Mouse (Mus musculus): ENCODE data around the gene Galnt6. TPM values are rescaled to one million over a fixed set of nuclear protein-coding genes. Genes with fewer than 3 reads are reported as not detected.

The Galnt6 gene
- polyA plus RNA-seq, 1 experiment from 2014 or later = 0.15 TPM

GRCm38 (mm10) chr15:100679005-100679404 is 50.2 kb downstream of the Galnt6 start:
- Histone ChIP-seq H3K4me3 (ENCODE audit: low read depth, low read length) (no peak overlapping the region), H3K36me3 (ENCODE audit: control insufficient read depth, insufficient read depth, low read length) (no peaks in the 10 kb centered on the region), H3K9ac (ENCODE audit: low read depth, low read length) (no peak overlapping the region), H3K4me1 (replicated peaks; ENCODE audit: control insufficient read depth, insufficient read depth, low read length) (no peaks in the 10 kb centered on the region; the same call in 1 of the 2 replicates), H3K4me2 (replicated peaks; ENCODE audit: low read depth, low read length) (no peak overlapping the region), H3K27me3 (ENCODE audit: control insufficient read depth, insufficient read depth, low read length) (no peaks in the 10 kb centered on the region), H3K9me3 (ENCODE audit: control insufficient read depth, low read length) (no peaks in the 10 kb centered on the region), H3K27ac (ENCODE audit: low read depth, low read length) (no peak overlapping the region)
- DNase-seq (ENCODE audit: low spot score) = no peak
- 95% methylated on average over 14 of the region's 14 CpGs for WGBS
- no peak for ATAC-seq (ENCODE audit: low FRiP score)

GRCm38 (mm10) chr15:100678581-100678980 is 50.6 kb downstream of the Galnt6 start:
- no peak overlapping the region for H3K4me3 ChIP-seq (ENCODE audit: low read depth, low read length)
- WGBS = 85% methylated on average over 12 of the region's 12 CpGs
- no peaks in the 10 kb centered on the region for H3K27me3 ChIP-seq (ENCODE audit: control insufficient read depth, insufficient read depth, low read length)
- H3K9me3 ChIP-seq (ENCODE audit: control insufficient read depth, low read length) = no peaks in the 10 kb centered on the region
- DNase-seq (ENCODE audit: low spot score) (no peak), ATAC-seq (ENCODE audit: low FRiP score) (no peak)
- no peak overlapping the region for H3K4me2 ChIP-seq (replicated peaks; ENCODE audit: low read depth, low read length)
- no peaks in the 10 kb centered on the region; the same call in 1 of the 2 replicates for H3K4me1 ChIP-seq (replicated peaks; ENCODE audit: control insufficient read depth, insufficient read depth, low read length)
- H3K36me3 ChIP-seq (ENCODE audit: control insufficient read depth, insufficient read depth, low read length) = no peaks in the 10 kb centered on the region
- no peak overlapping the region for H3K27ac ChIP-seq (ENCODE audit: low read depth, low read length)
- no peak overlapping the region for H3K9ac ChIP-seq (ENCODE audit: low read depth, low read length)

GRCm38 (mm10) chr15:100677675-100678074 is 51.5 kb downstream of the Galnt6 start:
- Histone ChIP-seq H3K27me3 (ENCODE audit: control insufficient read depth, insufficient read depth, low read length) (no peaks in the 10 kb centered on the region), H3K4me1 (replicated peaks; ENCODE audit: control insufficient read depth, insufficient read depth, low read length) (no peaks in the 10 kb centered on the region; the same call in 1 of the 2 replicates), H3K9me3 (ENCODE audit: control insufficient read depth, low read length) (no peaks in the 10 kb centered on the region), H3K4me3 (ENCODE audit: low read depth, low read length) (no peak overlapping the region), H3K27ac (ENCODE audit: low read depth, low read length) (no peak overlapping the region), H3K36me3 (ENCODE audit: control insufficient read depth, insufficient read depth, low read length) (no peaks in the 10 kb centered on the region), H3K9ac (ENCODE audit: low read depth, low read length) (no peak overlapping the region), H3K4me2 (replicated peaks; ENCODE audit: low read depth, low read length) (no peak overlapping the region)
- DNase-seq (ENCODE audit: low spot score) (no peak), ATAC-seq (ENCODE audit: low FRiP score) (no peak)
- WGBS = 84% methylated on average over 8 of the region's 8 CpGs

GRCm38 (mm10) chr15:100676521-100676920 is 52.7 kb downstream of the Galnt6 start:
- no peak overlapping the region for H3K27ac ChIP-seq (ENCODE audit: low read depth, low read length)
- no peaks in the 10 kb centered on the region; the same call in 1 of the 2 replicates for H3K4me1 ChIP-seq (replicated peaks; ENCODE audit: control insufficient read depth, insufficient read depth, low read length)
- no peaks in the 10 kb centered on the region for H3K9me3 ChIP-seq (ENCODE audit: control insufficient read depth, low read length)
- 82% methylated on average over 1 of the region's 1 CpGs for WGBS
- DNase-seq (ENCODE audit: low spot score) (no peak), ATAC-seq (ENCODE audit: low FRiP score) (no peak)
- no peak overlapping the region for H3K4me3 ChIP-seq (ENCODE audit: low read depth, low read length)
- no peak overlapping the region for H3K9ac ChIP-seq (ENCODE audit: low read depth, low read length)
- H3K4me2 ChIP-seq (replicated peaks; ENCODE audit: low read depth, low read length) = no peak overlapping the region
- no peaks in the 10 kb centered on the region for H3K27me3 ChIP-seq (ENCODE audit: control insufficient read depth, insufficient read depth, low read length)
- no peaks in the 10 kb centered on the region for H3K36me3 ChIP-seq (ENCODE audit: control insufficient read depth, insufficient read depth, low read length)

GRCm38 (mm10) chr15:100675486-100675885 is 53.7 kb downstream of the Galnt6 start:
- Histone ChIP-seq H3K36me3 (ENCODE audit: control insufficient read depth, insufficient read depth, low read length) (no peaks in the 10 kb centered on the region), H3K27me3 (ENCODE audit: control insufficient read depth, insufficient read depth, low read length) (no peaks in the 10 kb centered on the region), H3K9me3 (ENCODE audit: control insufficient read depth, low read length) (no peaks in the 10 kb centered on the region), H3K9ac (ENCODE audit: low read depth, low read length) (no peak overlapping the region), H3K4me1 (replicated peaks; ENCODE audit: control insufficient read depth, insufficient read depth, low read length) (no peaks in the 10 kb centered on the region; the same call in 1 of the 2 replicates), H3K4me3 (ENCODE audit: low read depth, low read length) (no peak overlapping the region), H3K27ac (ENCODE audit: low read depth, low read length) (no peak overlapping the region), H3K4me2 (replicated peaks; ENCODE audit: low read depth, low read length) (no peak overlapping the region)
- DNase-seq (ENCODE audit: low spot score) (no peak), ATAC-seq (ENCODE audit: low FRiP score) (no peak)
- WGBS = 60% methylated on average over 3 of the region's 3 CpGs

GRCm38 (mm10) chr15:100674566-100674965 is 54.6 kb downstream of the Galnt6 start:
- Histone ChIP-seq H3K9ac (ENCODE audit: low read depth, low read length) (no peak overlapping the region), H3K4me2 (replicated peaks; ENCODE audit: low read depth, low read length) (no peak overlapping the region), H3K4me1 (replicated peaks; ENCODE audit: control insufficient read depth, insufficient read depth, low read length) (no peaks in the 10 kb centered on the region; the same call in 1 of the 2 replicates), H3K4me3 (ENCODE audit: low read depth, low read length) (no peak overlapping the region), H3K9me3 (ENCODE audit: control insufficient read depth, low read length) (no peaks in the 10 kb centered on the region), H3K27ac (ENCODE audit: low read depth, low read length) (no peak overlapping the region), H3K36me3 (ENCODE audit: control insufficient read depth, insufficient read depth, low read length) (no peaks in the 10 kb centered on the region), H3K27me3 (ENCODE audit: control insufficient read depth, insufficient read depth, low read length) (no peaks in the 10 kb centered on the region)
- WGBS = 87% methylated on average over 10 of the region's 10 CpGs
- no peak for ATAC-seq (ENCODE audit: low FRiP score)
- no peak for DNase-seq (ENCODE audit: low spot score)

GRCm38 (mm10) chr15:100673585-100674391 is 55.4 kb downstream of the Galnt6 start:
- no peak for ATAC-seq (ENCODE audit: low FRiP score)
- WGBS = 36% methylated on average over 12 of the region's 12 CpGs

GRCm38 (mm10) chr15:100670833-100671232 is 58.3 kb downstream of the Galnt6 start:
- ATAC-seq (ENCODE audit: low FRiP score) (no peak), DNase-seq (ENCODE audit: low spot score) (no peak)
- no peak overlapping the region for H3K4me2 ChIP-seq (replicated peaks; ENCODE audit: low read depth, low read length)
- no peak overlapping the region for H3K4me3 ChIP-seq (ENCODE audit: low read depth, low read length)
- no peaks in the 10 kb centered on the region for H3K27me3 ChIP-seq (ENCODE audit: control insufficient read depth, insufficient read depth, low read length)
- no peak overlapping the region for H3K9ac ChIP-seq (ENCODE audit: low read depth, low read length)
- no peaks in the 10 kb centered on the region for H3K9me3 ChIP-seq (ENCODE audit: control insufficient read depth, low read length)
- H3K4me1 ChIP-seq (replicated peaks; ENCODE audit: control insufficient read depth, insufficient read depth, low read length) = no peaks in the 10 kb centered on the region; the same call in 1 of the 2 replicates
- H3K27ac ChIP-seq (ENCODE audit: low read depth, low read length) = no peak overlapping the region
- no peaks in the 10 kb centered on the region for H3K36me3 ChIP-seq (ENCODE audit: control insufficient read depth, insufficient read depth, low read length)
- 76% methylated on average over 5 of the region's 5 CpGs for WGBS

More at GRCm38 (mm10) chr15:100673585-100674391, 55.4 kb downstream of the Galnt6 start:
- H3K27ac ChIP-seq (ENCODE audit: low read depth, low read length) = no peak overlapping the region
- no peak overlapping the region for H3K4me2 ChIP-seq (replicated peaks; ENCODE audit: low read depth, low read length)
- H3K27me3 ChIP-seq (ENCODE audit: control insufficient read depth, insufficient read depth, low read length) = no peaks in the 10 kb centered on the region
- H3K4me3 ChIP-seq (ENCODE audit: low read depth, low read length) = no peak overlapping the region
- H3K4me1 ChIP-seq (replicated peaks; ENCODE audit: control insufficient read depth, insufficient read depth, low read length) = no peaks in the 10 kb centered on the region; the same call in 1 of the 2 replicates
- DNase-seq (ENCODE audit: low spot score) = no peak
- no peak overlapping the region for H3K9ac ChIP-seq (ENCODE audit: low read depth, low read length)
- no peaks in the 10 kb centered on the region for H3K9me3 ChIP-seq (ENCODE audit: control insufficient read depth, low read length)
- no peaks in the 10 kb centered on the region for H3K36me3 ChIP-seq (ENCODE audit: control insufficient read depth, insufficient read depth, low read length)

- 76% methylated on average over 8 of the region's 8 CpGs for WGBS
- DNase-seq (ENCODE audit: low spot score) (no peak), ATAC-seq (ENCODE audit: low FRiP score) (no peak)
- Histone ChIP-seq H3K9ac (ENCODE audit: low read depth, low read length) (no peak overlapping the region), H3K4me1 (replicated peaks; ENCODE audit: control insufficient read depth, insufficient read depth, low read length) (no peaks in the 10 kb centered on the region; the same call in 1 of the 2 replicates), H3K27ac (ENCODE audit: low read depth, low read length) (no peak overlapping the region), H3K9me3 (ENCODE audit: control insufficient read depth, low read length) (no peaks in the 10 kb centered on the region), H3K36me3 (ENCODE audit: control insufficient read depth, insufficient read depth, low read length) (no peaks in the 10 kb centered on the region), H3K27me3 (ENCODE audit: control insufficient read depth, insufficient read depth, low read length) (no peaks in the 10 kb centered on the region), H3K4me2 (replicated peaks; ENCODE audit: low read depth, low read length) (no peak overlapping the region), H3K4me3 (ENCODE audit: low read depth, low read length) (no peak overlapping the region)
Measured at GRCm38 (mm10) chr15:100670004-100670403, 59.2 kb downstream of the Galnt6 start.

All from hindbrain, embryonic 11.5 days (tissue).